Mouse (Mus musculus): ENCODE results near the gene Cdk11b.
"Not testable (repeated sequence)": the region's sequence is repeated elsewhere in the genome, so short reads cannot be mapped to it uniquely, and the experiment has no call there.

Gene Cdk11b

DNA sequence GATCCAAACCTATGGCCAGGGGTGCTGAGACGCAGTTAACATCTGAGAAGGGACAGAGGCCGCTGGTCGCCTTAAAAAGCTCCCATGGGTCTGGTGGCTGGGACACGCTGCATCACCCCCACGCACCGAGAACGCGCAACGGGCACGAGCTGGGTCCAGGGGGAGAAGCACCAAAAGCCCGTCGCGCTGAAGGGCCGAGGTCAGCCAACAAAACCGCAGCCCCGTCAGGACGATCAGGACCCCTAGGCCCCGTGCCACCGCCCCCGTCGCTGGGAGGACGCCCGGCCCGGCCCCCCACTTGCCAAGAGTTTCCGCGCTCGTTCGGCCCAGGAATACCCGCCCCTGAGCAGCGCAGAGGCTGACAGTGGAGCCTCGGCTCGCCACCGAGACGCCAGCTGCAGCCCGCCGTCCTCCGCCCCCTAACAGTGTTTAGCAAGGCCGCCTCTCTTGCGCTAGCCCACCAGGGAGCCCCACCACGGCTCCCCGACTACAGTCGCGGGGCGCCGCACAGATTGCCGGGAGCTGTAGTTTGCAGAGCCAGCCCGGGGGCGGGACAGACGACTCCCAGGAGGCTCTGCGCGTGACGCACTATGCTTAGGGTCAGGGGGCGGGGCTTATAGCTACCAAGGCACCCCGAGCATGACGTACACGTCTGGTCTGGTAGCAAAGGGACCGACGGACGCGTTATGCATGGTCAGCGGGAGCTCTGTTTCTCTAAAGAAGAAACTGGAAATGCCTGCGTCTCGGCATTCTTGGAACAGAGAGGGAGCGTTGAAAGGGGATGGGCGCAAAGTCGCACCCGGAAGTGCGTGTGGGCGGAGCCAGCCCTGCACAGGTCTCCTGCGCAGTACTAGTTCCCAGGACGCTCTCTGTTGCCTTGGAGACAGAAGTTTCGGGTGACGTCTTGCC is 44.3 kb downstream of the Cdk11b start, which contains the start of gene Mib2:
Gene Mib2, minus strand, starts transcription at position 510 of the 909 bp plus-strand sequence.
- peak; percentile 98 for DNase-seq (ENCODE audit: low read depth, low spot score)

GRCm38 (mm10) chr4:155669598-155670075 is 45.0 kb downstream of the Cdk11b start:
- peak; percentile 83 for DNase-seq (ENCODE audit: low read depth, low spot score)

DNA sequence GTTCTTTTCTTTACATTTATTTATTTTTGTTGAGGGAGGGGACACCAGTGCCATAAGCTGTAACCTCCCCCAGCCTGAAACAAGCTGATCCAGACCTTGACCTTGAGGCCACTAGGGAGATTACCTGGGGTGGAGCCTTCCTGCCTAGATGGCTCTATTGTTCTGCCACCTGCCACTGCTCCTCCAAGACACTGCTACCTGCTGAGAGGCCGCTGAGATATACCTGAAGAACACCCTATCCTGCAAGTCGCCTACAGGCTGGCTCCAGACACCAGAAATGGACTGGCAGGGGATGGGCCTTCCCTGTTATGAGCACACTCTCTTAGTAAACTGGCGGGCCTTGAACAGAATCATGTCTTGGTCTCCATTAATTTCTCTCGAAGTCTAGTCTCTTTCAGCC is 45.6 kb downstream of the Cdk11b start:
- DNase-seq (ENCODE audit: low read depth, low spot score), result peak; percentile 94

DNA sequence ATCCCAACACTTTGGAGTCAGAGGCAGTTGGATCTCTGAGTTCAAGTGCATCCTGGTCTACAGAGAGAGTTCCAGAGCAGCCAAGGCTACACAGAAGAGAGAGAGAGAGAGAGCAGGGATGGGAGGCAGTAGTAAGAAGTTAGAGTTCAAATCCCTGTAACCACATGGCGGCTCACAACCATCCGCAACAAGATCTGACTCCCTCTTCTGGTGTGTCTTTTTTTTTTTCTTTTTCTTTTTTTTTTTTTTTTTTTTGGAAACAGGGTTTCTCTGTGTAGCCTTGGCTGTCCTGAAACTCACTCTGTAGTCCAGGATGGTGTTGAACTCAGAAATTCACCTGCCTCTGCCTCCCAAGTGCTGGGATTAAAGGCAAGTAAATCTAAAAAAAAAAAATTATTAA is 47.4 kb downstream of the Cdk11b start:
- no peak for DNase-seq (ENCODE audit: low read depth, low spot score)

- DNase-seq (ENCODE audit: low read depth, low spot score), result no peak
Observed at GRCm38 (mm10) chr4:155675991-155676390, 51.3 kb downstream of the Cdk11b start.

GRCm38 (mm10) chr4:155683670-155684277 is 59.1 kb downstream of the Cdk11b start:
- DNase-seq (ENCODE audit: low read depth, low spot score), result not testable (repeated sequence)

- DNase-seq (ENCODE audit: low read depth, low spot score), result peak; percentile 64
Observed at GRCm38 (mm10) chr4:155687764-155688163, 63.1 kb downstream of the Cdk11b start.

DNA sequence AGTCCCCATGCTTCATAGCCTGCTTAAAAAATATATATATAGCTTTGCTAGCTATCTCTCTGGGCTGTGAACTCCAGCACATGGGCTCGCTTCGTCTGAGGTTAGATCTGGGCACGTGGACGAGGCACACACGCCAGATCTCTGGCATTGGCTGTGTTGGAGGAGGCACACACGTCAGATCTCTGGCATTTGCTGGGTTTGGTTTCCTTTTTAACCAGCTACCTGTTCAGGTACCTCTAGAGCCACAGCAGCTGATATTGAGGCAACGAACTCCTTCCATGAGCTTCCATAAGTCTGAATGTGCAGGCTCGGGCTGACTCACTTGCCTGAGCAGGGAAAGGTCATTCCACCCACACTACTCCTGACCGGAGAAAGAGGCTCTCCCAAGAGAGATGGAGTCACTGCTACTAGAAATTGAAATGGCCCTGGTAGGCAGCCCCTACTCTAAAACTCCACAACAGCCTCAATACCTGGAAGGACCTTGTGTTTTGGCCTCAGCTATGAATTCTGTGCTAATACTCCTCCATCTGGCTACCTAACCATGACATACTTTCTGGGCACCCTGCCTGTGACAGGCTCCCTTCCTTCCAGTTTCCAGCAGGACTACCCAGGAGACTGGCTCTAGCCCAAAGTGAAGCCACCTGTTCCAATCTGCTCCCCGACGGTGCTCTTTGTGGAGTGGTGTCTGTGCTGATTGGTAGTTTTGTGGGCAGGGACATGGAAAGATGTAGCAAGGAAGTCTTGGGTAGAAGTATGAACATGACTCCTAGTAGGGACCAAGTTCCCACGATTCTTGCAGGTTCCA is 66.1 kb downstream of the Cdk11b start:
- DNase-seq (ENCODE audit: low read depth, low spot score), result no peak

DNA sequence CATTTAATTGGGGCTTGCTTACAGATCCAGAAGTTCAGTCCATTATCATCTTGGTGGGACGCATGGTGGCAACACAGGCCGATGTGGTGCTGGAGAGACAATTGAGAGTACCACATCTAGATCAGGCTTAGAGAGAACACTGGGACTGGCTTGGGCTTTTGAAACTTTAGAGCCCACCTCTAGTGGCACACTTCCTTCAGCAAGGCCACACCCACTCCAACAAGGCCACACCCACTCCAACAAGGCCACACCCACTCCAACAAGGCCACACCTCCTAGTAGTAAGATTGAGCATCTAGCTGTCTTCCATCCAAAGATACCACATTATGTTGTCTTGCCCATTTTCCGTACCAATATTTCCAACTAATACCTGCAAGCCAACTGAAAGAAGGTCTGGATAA is 67.8 kb downstream of the Cdk11b start:
- DNase-seq (ENCODE audit: low read depth, low spot score), result peak; percentile 62

- DNase-seq (ENCODE audit: low read depth, low spot score), result peak; percentile 80
Observed at GRCm38 (mm10) chr4:155694111-155694481, 69.4 kb downstream of the Cdk11b start, which contains the start of gene Fndc10. Gene Fndc10, plus strand, starts transcription at chr4:155694342.

DNA sequence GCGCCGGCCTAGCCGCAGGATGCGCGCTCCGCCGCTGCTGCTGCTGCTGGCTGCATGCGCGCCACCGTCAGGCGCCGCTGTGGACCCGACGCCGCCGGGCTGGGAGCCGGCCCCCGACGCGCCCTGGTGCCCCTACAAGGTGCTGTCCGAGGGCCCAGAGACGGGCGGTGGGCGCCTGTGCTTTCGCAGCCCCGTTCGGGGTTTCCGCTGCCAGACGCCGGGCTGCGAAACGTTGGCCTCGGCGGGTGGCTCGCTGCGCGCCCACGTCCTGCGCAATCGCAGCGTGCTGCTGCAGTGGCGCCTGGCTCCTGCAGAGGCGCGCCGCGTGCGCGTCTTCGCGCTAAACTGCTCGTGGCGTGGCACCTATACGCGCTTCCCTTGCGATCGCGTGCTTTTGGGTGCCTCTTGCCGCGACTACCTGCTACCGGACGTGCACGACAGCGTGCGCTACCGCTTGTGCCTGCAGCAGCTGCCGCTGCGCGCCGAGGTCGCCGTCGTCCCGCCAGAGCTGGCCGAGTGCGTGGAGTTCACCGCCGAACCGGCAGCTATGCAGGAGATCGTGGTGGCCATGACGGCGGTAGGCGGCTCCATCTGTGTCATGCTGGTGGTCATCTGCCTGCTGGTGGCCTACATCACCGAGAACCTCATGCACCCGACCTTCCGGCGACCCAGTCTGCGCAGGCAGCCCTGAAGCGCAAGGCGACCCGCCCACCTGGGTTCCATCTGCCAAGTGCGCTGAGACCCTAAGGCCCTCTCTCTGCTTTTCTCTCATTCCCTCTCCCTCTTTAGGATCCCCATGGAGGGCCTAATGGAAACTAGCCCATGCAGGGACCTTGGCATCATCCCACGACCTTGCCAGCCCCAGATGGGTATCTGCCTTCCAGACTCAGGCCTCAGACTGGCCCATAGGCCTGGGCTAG is 70.1 kb downstream of the Cdk11b start:
- DNase-seq (ENCODE audit: low read depth, low spot score), result peak; percentile 79

DNA sequence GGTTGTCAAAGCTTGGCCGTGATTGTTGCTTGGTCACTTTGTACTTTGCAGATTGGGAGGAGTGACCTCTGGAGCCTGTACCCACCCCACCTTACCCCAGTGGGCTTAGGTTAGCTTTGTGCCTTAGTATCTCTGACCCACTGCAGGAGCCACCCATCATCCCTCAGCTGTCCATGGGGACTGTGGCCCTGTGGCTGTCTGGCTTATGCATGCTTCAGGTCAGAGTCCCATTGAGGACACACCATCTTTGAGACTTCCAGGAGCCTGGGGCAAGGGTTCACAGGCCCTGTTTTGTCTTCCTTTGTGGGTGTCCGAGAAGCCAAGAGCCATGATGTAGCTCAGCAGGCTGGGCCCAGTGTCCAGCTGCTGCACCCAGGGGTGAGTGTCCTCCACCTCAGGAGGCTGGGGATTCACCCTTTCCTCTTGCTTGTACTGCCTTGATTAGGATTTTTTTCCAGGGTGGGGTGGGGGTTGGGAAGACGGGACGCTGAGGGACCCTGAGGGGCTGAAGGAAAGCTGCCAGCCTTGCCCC is 70.9 kb downstream of the Cdk11b start:
- DNase-seq (ENCODE audit: low read depth, low spot score), result no peak

DNA sequence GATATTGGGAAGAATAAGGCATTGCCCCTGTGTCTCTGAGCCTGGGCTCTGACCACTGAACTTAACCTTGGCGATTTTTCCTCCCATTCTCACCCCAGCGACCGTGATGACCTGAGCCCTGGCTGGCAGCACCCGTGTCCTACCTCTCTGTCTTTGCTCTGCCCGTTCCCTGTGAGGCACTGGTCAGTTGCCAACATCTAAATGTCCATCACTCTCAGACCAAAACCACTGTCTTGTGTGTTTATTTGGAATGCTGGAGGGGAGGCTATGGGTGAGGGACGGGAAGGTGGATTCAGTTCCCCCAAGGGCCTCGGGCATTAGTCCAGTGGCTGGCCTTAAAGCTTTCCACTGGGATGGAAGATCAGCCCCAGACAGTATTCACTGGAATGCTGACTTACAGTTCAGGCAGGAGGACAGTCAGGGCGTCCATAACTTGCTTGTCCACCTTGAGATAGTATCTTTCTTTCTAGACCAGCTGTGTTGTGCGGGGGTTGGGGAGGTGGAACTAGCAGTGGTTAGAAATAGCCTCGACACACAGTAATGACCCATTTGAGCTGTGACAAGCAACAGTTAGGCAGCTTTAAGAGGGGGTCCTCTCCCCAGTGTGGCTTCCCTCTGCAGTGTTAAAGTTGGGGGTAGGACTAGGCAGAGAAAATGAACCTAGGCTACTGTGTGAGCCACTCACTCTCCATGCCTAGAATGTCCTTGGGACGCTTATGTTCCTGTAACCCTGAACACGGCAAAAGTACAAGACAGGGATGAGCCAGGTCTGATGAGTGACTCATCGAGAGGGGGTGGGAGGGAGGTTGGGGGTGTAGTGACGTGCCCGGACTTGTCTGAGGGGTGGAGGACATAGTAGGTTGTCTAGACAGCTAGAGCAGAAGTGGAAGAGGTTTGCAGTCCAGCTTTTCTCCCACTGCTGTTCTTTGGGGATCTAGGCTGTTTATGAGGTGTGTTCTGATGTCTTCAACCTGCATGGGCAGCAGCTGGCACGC is 71.9 kb downstream of the Cdk11b start:
- DNase-seq (ENCODE audit: low read depth, low spot score), result peak; percentile 88

Data from R1 (cell line).